Mouse (Mus musculus) limb, embryonic 13.5 days (tissue): ENCODE measurements around the gene Zfp763. TPM values are rescaled to one million over a fixed set of nuclear protein-coding genes. Genes with fewer than 3 reads are reported as not detected.

Experiments
- ATAC-seq: fragments of 200-750 bp; cut with Nextera tagmentation; 2 replicates; pipeline ENCODE4 v1.8.0; 2017; ENCODE audit warnings: low read depth, moderate number of reproducible peaks, moderate TSS enrichment; ENCODE audit not compliant: low FRiP score
- H3K27ac ChIP-seq: fragments of 300-500 bp; sonication (generic); 2 replicates; pipeline ENCODE4 v1.5.1; 2015; ENCODE audit warnings: inconsistent platforms, mild to moderate bottlenecking, moderate library complexity
- H3K27me3 ChIP-seq: fragments of 300-500 bp; sonication (generic); 2 replicates; pipeline ENCODE4 v1.6.1; 2015; ENCODE audit warnings: mild to moderate bottlenecking, inconsistent platforms
- H3K36me3 ChIP-seq: fragments of 300-500 bp; sonication (generic); 2 replicates; pipeline ENCODE4 v1.6.1; 2015; ENCODE audit warnings: inconsistent platforms, mild to moderate bottlenecking, moderate library complexity
- H3K4me1 ChIP-seq: fragments of 300-500 bp; sonication (generic); 2 replicates; pipeline ENCODE4 v1.6.1; 2015; ENCODE audit warnings: inconsistent platforms
- H3K4me2 ChIP-seq: fragments of 300-500 bp; sonication (generic); replicated peaks from 2 replicates; pipeline ENCODE4 v1.6.1; 2015; ENCODE audit warnings: inconsistent platforms, mild to moderate bottlenecking, moderate library complexity
- H3K4me3 ChIP-seq: fragments of 300-500 bp; sonication (generic); 2 replicates; pipeline ENCODE4 v1.5.1; 2015; ENCODE audit warnings: moderate library complexity, mild to moderate bottlenecking, inconsistent platforms
- H3K9ac ChIP-seq: fragments of 300-500 bp; sonication (generic); 2 replicates; pipeline ENCODE4 v1.6.1; 2015; ENCODE audit warnings: mild to moderate bottlenecking, inconsistent platforms
- H3K9me3 ChIP-seq: fragments of 300-500 bp; sonication (generic); 2 replicates; pipeline ENCODE4 v1.6.1; 2016; ENCODE audit warnings: inconsistent platforms
- WGBS: fragments of 180-500 bp; shearing (Covaris S2); methylation state at CpG from one replicate; pipeline ENCODE4 v1.1.7; 2015; 5-methylcytosine and 5-hydroxymethylcytosine counted together
- polyA plus RNA-seq: library from polyadenylated mRNA; unstranded; fragments of >200 nt; fragmentation: Nextera tagmentation; extraction: Ambion mirVana; gene quantifications from 2 replicates; pipeline ENCODE4 v1.2.1, GENCODE M21; 2015

The Zfp763 gene
- polyA plus RNA-seq, 1 experiment from 2014 or later = 18.5 TPM

DNA sequence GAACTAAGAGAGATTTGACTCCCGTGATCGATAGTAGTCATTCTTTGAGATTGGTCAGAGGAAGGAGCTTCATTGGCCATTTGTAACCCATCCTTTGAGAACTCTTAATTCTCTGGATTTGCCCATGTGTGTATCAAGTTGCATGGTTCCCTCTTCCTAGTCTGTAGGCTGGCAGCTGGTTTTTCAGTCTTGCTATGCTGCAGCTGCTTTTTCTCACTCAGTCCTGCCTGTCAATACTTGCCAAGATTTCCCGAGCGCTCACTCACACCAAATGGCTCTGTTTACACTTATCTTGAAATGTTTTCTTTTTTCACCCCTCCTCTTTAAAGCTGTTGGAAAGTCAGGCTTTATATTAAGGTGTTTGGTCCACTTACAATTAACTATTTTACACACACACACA is 51.8 kb downstream of the Zfp763 start:
- no peak for ATAC-seq
- Histone ChIP-seq H3K4me3 (no peak overlapping the region), H3K9ac (no peak overlapping the region), H3K27ac (no peak overlapping the region), H3K9me3 (no peaks in the 10 kb centered on the region), H3K36me3 (peaks cover 50% of the 10 kb centered on the region), H3K4me1 (no peaks in the 10 kb centered on the region), H3K27me3 (no peaks in the 10 kb centered on the region), H3K4me2 (no peak overlapping the region)
- WGBS = 82% methylated on average over 4 of the region's 4 CpGs

Other genes starting within 250 kb of the Zfp763 start
- gene Zfp871, start 245.1 kb downstream of the Zfp763 start, polyA plus RNA-seq = 46.3 and 50.3 TPM in 2 replicates
- 5.3 and 5.8 TPM in 2 replicates for gene Zfp811, start 223.5 kb downstream of the Zfp763 start, polyA plus RNA-seq
- gene Zfp799, start 203.1 kb downstream of the Zfp763 start, polyA plus RNA-seq = 21.7 and 22.0 TPM in 2 replicates
- 7.1 and 9.5 TPM in 2 replicates for gene Zfp870, start 141.8 kb downstream of the Zfp763 start, polyA plus RNA-seq
- gene Cyp4f14, start 116.1 kb downstream of the Zfp763 start, polyA plus RNA-seq = not detected in 2 replicates
- gene Cyp4f13, start 86.0 kb downstream of the Zfp763 start, polyA plus RNA-seq = 9.3 and 9.9 TPM in 2 replicates
- 12.3 and 13.1 TPM in 2 replicates for gene Zfp472, start 67.6 kb downstream of the Zfp763 start, polyA plus RNA-seq
- gene Zfp952, start 40.3 kb downstream of the Zfp763 start, polyA plus RNA-seq = 14.9 and 17.6 TPM in 2 replicates
- not detected in 2 replicates for gene 4921501E09Rik, start 34.7 kb upstream of the Zfp763 start, polyA plus RNA-seq
- 10.9 and 12.0 TPM in 2 replicates for gene Zfp563, start 55.9 kb upstream of the Zfp763 start, polyA plus RNA-seq
- gene Morc2b, start 106.3 kb upstream of the Zfp763 start, polyA plus RNA-seq = 0.14 TPM in 1 of 2 replicates, not detected in the other
- gene Olfr55, start 135.0 kb upstream of the Zfp763 start, polyA plus RNA-seq = 0.05 TPM in 1 of 2 replicates, not detected in the other
- gene Olfr239, start 157.9 kb upstream of the Zfp763 start, polyA plus RNA-seq = not detected in 2 replicates
- gene Olfr1564, start 188.3 kb upstream of the Zfp763 start, polyA plus RNA-seq = not detected in 2 replicates
- 17.7 and 19.8 TPM in 2 replicates for gene Zfp955a, start 221.7 kb upstream of the Zfp763 start, polyA plus RNA-seq
- 0.04 TPM in 1 of 2 replicates, not detected in the other for gene Olfr63, start 231.3 kb upstream of the Zfp763 start, polyA plus RNA-seq